Mouse (Mus musculus) liver, embryonic 12.5 days (tissue): Measurements from ENCODE around the gene Trank1. TPM values are rescaled to one million over a fixed set of nuclear protein-coding genes. Genes with fewer than 3 reads are reported as not detected.
A peak's percentile ranks its signal among the peaks of the same experiment; 100 is the strongest.

Source experiments
- ATAC-seq: fragments of 200-750 bp; cut with Nextera tagmentation; 2 replicates; pipeline ENCODE4 v1.8.0; 2017; ENCODE audit warnings: moderate number of reproducible peaks, mild to moderate bottlenecking, moderate library complexity
- H3K27ac ChIP-seq: fragments of 300-500 bp; sonication (generic); 2 replicates; pipeline ENCODE4 v1.5.1; 2016; ENCODE audit warnings: mild to moderate bottlenecking
- H3K27me3 ChIP-seq: fragments of 300-500 bp; sonication (generic); replicated peaks from 2 replicates; pipeline ENCODE4 v1.6.1; 2016; ENCODE audit warnings: mild to moderate bottlenecking, moderate library complexity
- H3K36me3 ChIP-seq: fragments of 300-500 bp; sonication (generic); 2 replicates; pipeline ENCODE4 v1.6.1; 2016; ENCODE audit warnings: mild to moderate bottlenecking, moderate library complexity
- H3K4me1 ChIP-seq: fragments of 300-500 bp; sonication (generic); 2 replicates; pipeline ENCODE4 v1.6.1; 2016
- H3K4me2 ChIP-seq: fragments of 300-500 bp; sonication (generic); 2 replicates; pipeline ENCODE4 v1.6.1; 2016; ENCODE audit warnings: mild to moderate bottlenecking, moderate library complexity
- H3K4me3 ChIP-seq: fragments of 300-500 bp; sonication (generic); 2 replicates; pipeline ENCODE4 v1.5.1; 2016; ENCODE audit warnings: mild to moderate bottlenecking, moderate library complexity
- H3K9ac ChIP-seq: fragments of 300-500 bp; sonication (generic); 2 replicates; pipeline ENCODE4 v1.6.1; 2016; ENCODE audit warnings: mild to moderate bottlenecking, moderate library complexity
- H3K9me3 ChIP-seq: fragments of 300-500 bp; sonication (generic); replicated peaks from 2 replicates; pipeline ENCODE4 v1.6.1; 2016; ENCODE audit warnings: mild to moderate bottlenecking, moderate library complexity
- WGBS: fragments of 180-500 bp; shearing (Covaris S2); methylation state at CpG from one replicate; pipeline ENCODE4 v1.1.7; 2016; ENCODE audit not compliant: insufficient replicate concordance; 5-methylcytosine and 5-hydroxymethylcytosine counted together
- polyA plus RNA-seq: library from polyadenylated mRNA; unstranded; fragments of >200 nt; fragmentation: Nextera tagmentation; extraction: Ambion mirVana; gene quantifications from 2 replicates; pipeline ENCODE4 v1.2.1, GENCODE M21; 2016

The Trank1 gene
- polyA plus RNA-seq, 1 experiment from 2014 or later, result not detected

DNA sequence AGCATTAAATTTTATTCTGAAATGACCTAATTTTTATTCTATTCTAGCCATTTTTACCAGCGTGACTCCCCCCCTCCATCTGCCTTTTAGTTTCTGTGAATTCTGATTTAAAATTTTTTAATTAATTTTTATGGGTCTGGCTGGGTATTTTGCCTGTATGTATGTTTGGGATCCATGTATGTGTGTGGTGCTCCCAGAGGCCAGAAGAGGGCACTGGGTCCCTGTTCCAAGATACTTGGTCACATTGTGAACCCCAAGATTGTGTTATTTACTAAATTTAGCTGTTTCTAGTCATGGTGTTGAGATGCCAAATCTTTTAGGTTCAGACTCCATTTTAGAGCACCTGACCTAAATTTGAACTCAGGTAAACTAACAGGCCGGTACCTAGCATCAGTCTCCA is 25.1 kb upstream of the Trank1 start:
- Histone ChIP-seq H3K4me2 (no peak overlapping the region), H3K36me3 (no peaks in the 10 kb centered on the region), H3K4me1 (peaks cover 11% of the 10 kb centered on the region), H3K27me3 (peaks cover 8% of the 10 kb centered on the region; the same call in 1 of the 2 replicates), H3K9me3 (no peaks in the 10 kb centered on the region), H3K4me3 (no peak overlapping the region), H3K9ac (no peak overlapping the region), H3K27ac (no peak overlapping the region)
- no peak for ATAC-seq
- WGBS, result 65% methylated on average over 2 of the region's 2 CpGs

- 76% methylated on average over 4 of the region's 4 CpGs for WGBS
- ATAC-seq, result no peak
- H3K4me3 ChIP-seq, result no peak overlapping the region
Observed at GRCm38 (mm10) chr9:111287956-111288355, 23.6 kb upstream of the Trank1 start.

GRCm38 (mm10) chr9:111289294-111289831 is 22.2 kb upstream of the Trank1 start:
- no peak overlapping the region for H3K4me3 ChIP-seq
- peaks cover 11% of the 10 kb centered on the region for H3K4me1 ChIP-seq
- H3K27ac ChIP-seq, result no peak overlapping the region
- WGBS, result 52% methylated on average over 9 of the region's 9 CpGs
- no peaks in the 10 kb centered on the region for H3K9me3 ChIP-seq
- peak; percentile 52; the same call in 1 of the 2 replicates for ATAC-seq
- 0 out of 2 replicates have a peak overlapping the region, but pooled peaks have one; percentile 2 for H3K9ac ChIP-seq
- H3K27me3 ChIP-seq, result peaks cover 8% of the 10 kb centered on the region; the same call in 1 of the 2 replicates
- peak overlapping the region; percentile 38 for H3K4me2 ChIP-seq
- H3K36me3 ChIP-seq, result no peaks in the 10 kb centered on the region

More at GRCm38 (mm10) chr9:111287956-111288355, 23.6 kb upstream of the Trank1 start:
- Histone ChIP-seq H3K4me2 (no peak overlapping the region), H3K27ac (no peak overlapping the region), H3K36me3 (no peaks in the 10 kb centered on the region), H3K27me3 (peaks cover 8% of the 10 kb centered on the region; the same call in 1 of the 2 replicates), H3K9me3 (no peaks in the 10 kb centered on the region), H3K9ac (no peak overlapping the region), H3K4me1 (peaks cover 11% of the 10 kb centered on the region)

- WGBS, result 17% methylated on average over 21 of the region's 21 CpGs
- H3K9me3 ChIP-seq, result no peaks in the 10 kb centered on the region
- H3K4me3 ChIP-seq, result no peak overlapping the region
- peaks cover 11% of the 10 kb centered on the region for H3K4me1 ChIP-seq
- peak overlapping the region; percentile 38 for H3K4me2 ChIP-seq
- H3K27ac ChIP-seq, result no peak overlapping the region
- peak; percentile 81 for ATAC-seq
- H3K27me3 ChIP-seq, result peaks cover 8% of the 10 kb centered on the region; the same call in 1 of the 2 replicates
- H3K9ac ChIP-seq, result 0 out of 2 replicates have a peak overlapping the region, but pooled peaks have one; percentile 2
- H3K36me3 ChIP-seq, result no peaks in the 10 kb centered on the region
Observed at GRCm38 (mm10) chr9:111289832-111290339, 21.7 kb upstream of the Trank1 start.

- 66% methylated on average over 11 of the region's 11 CpGs for WGBS
- H3K36me3 ChIP-seq, result no peaks in the 10 kb centered on the region
- H3K4me2 ChIP-seq, result no peak overlapping the region
- H3K27me3 ChIP-seq, result peaks cover 8% of the 10 kb centered on the region; the same call in 1 of the 2 replicates
- H3K4me3 ChIP-seq, result no peak overlapping the region
- peaks cover 11% of the 10 kb centered on the region for H3K4me1 ChIP-seq
- no peaks in the 10 kb centered on the region for H3K9me3 ChIP-seq
- no peak overlapping the region for H3K27ac ChIP-seq
- H3K9ac ChIP-seq, result no peak overlapping the region
- ATAC-seq, result no peak
Observed at GRCm38 (mm10) chr9:111290539-111291100, 20.9 kb upstream of the Trank1 start.

DNA sequence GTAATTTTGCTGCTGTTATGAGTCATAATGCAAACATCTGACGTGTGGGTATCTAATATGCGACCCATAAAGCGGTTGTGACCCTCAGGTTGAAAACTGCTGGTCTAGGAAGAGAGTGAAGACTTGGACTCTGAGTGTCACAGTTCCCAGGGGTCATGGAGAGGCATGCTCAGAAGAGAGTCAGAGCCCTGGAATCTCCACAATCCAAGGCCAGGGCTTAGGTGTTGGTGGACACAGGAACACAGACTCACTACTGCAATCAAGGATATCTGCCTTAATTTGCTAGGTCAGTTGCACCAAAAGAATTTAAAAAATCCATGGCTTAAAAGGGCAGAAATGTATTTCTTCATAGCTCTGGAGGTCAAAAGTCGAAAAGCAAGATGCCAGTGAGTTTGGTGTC is 18.3 kb upstream of the Trank1 start:
- Histone ChIP-seq H3K4me3 (no peak overlapping the region), H3K9ac (no peak overlapping the region), H3K27ac (no peak overlapping the region), H3K9me3 (no peaks in the 10 kb centered on the region), H3K4me2 (no peak overlapping the region), H3K4me1 (peaks cover 11% of the 10 kb centered on the region), H3K36me3 (no peaks in the 10 kb centered on the region), H3K27me3 (peaks cover 8% of the 10 kb centered on the region; the same call in 1 of the 2 replicates)
- WGBS, result 63% methylated on average over 4 of the region's 4 CpGs
- no peak for ATAC-seq

DNA sequence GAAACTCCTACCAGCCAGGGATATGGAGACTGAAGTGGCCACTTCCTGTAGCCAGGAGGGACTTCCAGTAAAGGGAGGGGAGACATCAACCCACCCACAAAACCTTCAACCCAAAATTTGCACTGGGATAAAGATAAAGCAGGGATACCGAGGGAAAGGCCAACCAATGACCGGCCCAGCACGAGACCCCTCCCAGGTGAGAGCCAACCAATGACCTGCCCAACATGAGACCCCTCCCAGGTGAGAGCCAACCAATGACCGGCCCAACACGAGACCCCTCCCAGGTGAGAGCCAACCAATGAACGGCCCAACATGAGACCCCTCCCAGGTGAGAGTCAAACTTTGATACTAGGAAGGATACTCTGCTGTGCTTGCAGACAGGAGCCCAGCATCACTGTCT is 16.6 kb upstream of the Trank1 start:
- Histone ChIP-seq H3K27me3 (peaks cover 8% of the 10 kb centered on the region; the same call in 1 of the 2 replicates), H3K4me3 (no peak overlapping the region), H3K9ac (no peak overlapping the region), H3K4me2 (no peak overlapping the region), H3K4me1 (no peaks in the 10 kb centered on the region), H3K36me3 (no peaks in the 10 kb centered on the region), H3K27ac (no peak overlapping the region), H3K9me3 (no peaks in the 10 kb centered on the region)
- no peak for ATAC-seq
- 75% methylated on average over 6 of the region's 6 CpGs for WGBS

DNA sequence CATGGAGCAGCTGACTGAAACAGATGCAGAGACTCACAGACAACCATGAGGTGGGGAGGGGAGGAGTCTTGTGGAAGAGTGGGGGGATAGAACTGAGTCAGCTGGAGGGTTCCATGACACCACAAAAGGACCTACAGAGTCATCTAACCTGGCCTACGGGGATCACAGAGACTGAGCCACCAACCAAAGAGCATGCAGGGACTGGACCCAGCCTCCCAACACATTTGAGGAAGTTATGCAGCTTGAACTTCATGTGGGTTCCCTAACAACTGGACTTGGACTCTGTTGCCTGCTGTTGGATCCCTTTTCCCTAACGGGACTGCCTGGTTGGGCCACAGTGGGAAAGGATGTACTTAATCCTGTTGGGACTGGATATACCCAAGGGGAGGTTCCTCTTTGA is 16.2 kb upstream of the Trank1 start:
- no peak overlapping the region for H3K4me3 ChIP-seq
- WGBS, result 58% methylated on average over 2 of the region's 2 CpGs
- H3K27me3 ChIP-seq, result peaks cover 6% of the 10 kb centered on the region; the same call in 1 of the 2 replicates
- no peak overlapping the region for H3K4me2 ChIP-seq
- no peaks in the 10 kb centered on the region for H3K36me3 ChIP-seq
- H3K9me3 ChIP-seq, result no peaks in the 10 kb centered on the region
- H3K27ac ChIP-seq, result no peak overlapping the region
- H3K9ac ChIP-seq, result no peak overlapping the region
- no peaks in the 10 kb centered on the region for H3K4me1 ChIP-seq
- ATAC-seq, result no peak

- no peak overlapping the region for H3K4me3 ChIP-seq
- 68% methylated on average over 7 of the region's 7 CpGs for WGBS
- no peak for ATAC-seq
- no peak overlapping the region for H3K4me2 ChIP-seq
- H3K9me3 ChIP-seq, result no peaks in the 10 kb centered on the region
- no peaks in the 10 kb centered on the region for H3K36me3 ChIP-seq
- H3K27ac ChIP-seq, result no peak overlapping the region
- H3K4me1 ChIP-seq, result no peaks in the 10 kb centered on the region
- H3K9ac ChIP-seq, result no peak overlapping the region
- H3K27me3 ChIP-seq, result no peaks in the 10 kb centered on the region
Observed at GRCm38 (mm10) chr9:111296433-111296832, 15.1 kb upstream of the Trank1 start.

GRCm38 (mm10) chr9:111298606-111299005 is 12.9 kb upstream of the Trank1 start:
- Histone ChIP-seq H3K27me3 (no peaks in the 10 kb centered on the region; the same call in 1 of the 2 replicates), H3K4me1 (no peaks in the 10 kb centered on the region), H3K4me3 (no peak overlapping the region), H3K36me3 (no peaks in the 10 kb centered on the region), H3K27ac (no peak overlapping the region), H3K9me3 (no peaks in the 10 kb centered on the region), H3K4me2 (no peak overlapping the region), H3K9ac (no peak overlapping the region)
- WGBS, result 78% methylated on average over 2 of the region's 2 CpGs
- ATAC-seq, result no peak

GRCm38 (mm10) chr9:111302196-111302831 is 9.2 kb upstream of the Trank1 start:
- no peak overlapping the region for H3K9ac ChIP-seq
- 56% methylated on average over 12 of the region's 12 CpGs for WGBS
- H3K27me3 ChIP-seq, result no peaks in the 10 kb centered on the region; the same call in none of the 2 replicates
- H3K36me3 ChIP-seq, result no peaks in the 10 kb centered on the region
- no peak overlapping the region for H3K27ac ChIP-seq
- no peaks in the 10 kb centered on the region for H3K9me3 ChIP-seq
- no peak for ATAC-seq
- no peak overlapping the region for H3K4me2 ChIP-seq
- no peaks in the 10 kb centered on the region for H3K4me1 ChIP-seq
- H3K4me3 ChIP-seq, result no peak overlapping the region

DNA sequence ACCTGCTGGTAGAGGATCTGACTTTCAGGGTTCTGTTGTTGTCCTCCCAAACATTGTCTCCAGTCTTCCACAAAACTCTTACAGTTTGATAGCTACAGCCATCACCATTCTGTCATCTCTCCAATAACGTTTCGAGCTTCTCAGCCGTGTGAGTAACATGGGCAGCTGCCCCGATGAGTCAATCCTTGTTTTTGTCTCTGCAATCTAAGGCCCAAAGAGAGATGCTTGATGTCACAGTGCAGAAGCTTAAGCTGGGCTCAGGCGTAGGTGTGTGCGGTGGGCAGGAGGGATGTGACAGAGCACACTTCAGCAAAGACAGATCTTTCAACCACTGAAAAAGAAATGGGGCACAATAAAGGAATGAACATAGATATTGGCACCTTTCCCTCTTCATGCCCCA is 7.5 kb upstream of the Trank1 start:
- Histone ChIP-seq H3K9ac (no peak overlapping the region), H3K4me1 (no peaks in the 10 kb centered on the region), H3K9me3 (no peaks in the 10 kb centered on the region), H3K4me2 (no peak overlapping the region), H3K27me3 (peaks cover 6% of the 10 kb centered on the region), H3K27ac (no peak overlapping the region), H3K4me3 (no peak overlapping the region), H3K36me3 (no peaks in the 10 kb centered on the region)
- whole genome bisulfite sequencing, result 73% methylated on average over 6 of the region's 6 CpGs
- ATAC-seq, result no peak
